Mouse (Mus musculus) liver, embryonic 15.5 days (tissue): ENCODE data around the gene 1700016D06Rik. TPM values are rescaled to one million over a fixed set of nuclear protein-coding genes. Genes with fewer than 3 reads are reported as not detected.

Experiments
- ATAC-seq: fragments of 200-750 bp; cut with Nextera tagmentation; 2 replicates; pipeline ENCODE4 v1.8.0; 2017; ENCODE audit warnings: moderate number of reproducible peaks, mild to moderate bottlenecking, moderate library complexity; ENCODE audit not compliant: insufficient read depth
- H3K27ac ChIP-seq: fragments of 300-500 bp; sonication (generic); replicated peaks from 2 replicates; pipeline ENCODE4 v1.5.1; 2015; ENCODE audit warnings: mild to moderate bottlenecking, inconsistent platforms
- H3K27me3 ChIP-seq: fragments of 300-500 bp; sonication (generic); 2 replicates; pipeline ENCODE4 v1.6.1; 2015; ENCODE audit warnings: mild to moderate bottlenecking, inconsistent platforms
- H3K36me3 ChIP-seq: fragments of 300-500 bp; sonication (generic); replicated peaks from 2 replicates; pipeline ENCODE4 v1.6.1; 2015; ENCODE audit warnings: moderate library complexity, mild to moderate bottlenecking, inconsistent platforms
- H3K4me1 ChIP-seq: fragments of 300-500 bp; sonication (generic); replicated peaks from 2 replicates; pipeline ENCODE4 v1.6.1; 2015; ENCODE audit warnings: inconsistent platforms
- H3K4me2 ChIP-seq: fragments of 300-500 bp; sonication (generic); 2 replicates; pipeline ENCODE4 v1.6.1; 2015; ENCODE audit warnings: moderate library complexity, mild to moderate bottlenecking, inconsistent platforms
- H3K4me3 ChIP-seq: fragments of 300-500 bp; sonication (generic); replicated peaks from 2 replicates; pipeline ENCODE4 v1.5.1; 2015; ENCODE audit warnings: mild to moderate bottlenecking, inconsistent platforms
- H3K9ac ChIP-seq: fragments of 300-500 bp; sonication (generic); 2 replicates; pipeline ENCODE4 v1.6.1; 2015; ENCODE audit warnings: moderate library complexity, mild to moderate bottlenecking, inconsistent platforms
- H3K9me3 ChIP-seq: fragments of 300-500 bp; sonication (generic); replicated peaks from 2 replicates; pipeline ENCODE4 v1.6.1; 2016; ENCODE audit warnings: inconsistent platforms
- WGBS: fragments of 180-500 bp; shearing (Covaris S2); methylation state at CpG from one replicate; pipeline ENCODE4 v1.1.7; 2015; ENCODE audit warnings: mixed read lengths; ENCODE audit not compliant: insufficient replicate concordance; 5-methylcytosine and 5-hydroxymethylcytosine counted together
- polyA plus RNA-seq: library from polyadenylated mRNA; unstranded; fragments of >200 nt; fragmentation: Nextera tagmentation; extraction: Ambion mirVana; gene quantifications from 2 replicates; pipeline ENCODE4 v1.2.1, GENCODE M21; 2015

Gene 1700016D06Rik
- polyA plus RNA-seq, 1 experiment from 2014 or later, result not detected

DNA sequence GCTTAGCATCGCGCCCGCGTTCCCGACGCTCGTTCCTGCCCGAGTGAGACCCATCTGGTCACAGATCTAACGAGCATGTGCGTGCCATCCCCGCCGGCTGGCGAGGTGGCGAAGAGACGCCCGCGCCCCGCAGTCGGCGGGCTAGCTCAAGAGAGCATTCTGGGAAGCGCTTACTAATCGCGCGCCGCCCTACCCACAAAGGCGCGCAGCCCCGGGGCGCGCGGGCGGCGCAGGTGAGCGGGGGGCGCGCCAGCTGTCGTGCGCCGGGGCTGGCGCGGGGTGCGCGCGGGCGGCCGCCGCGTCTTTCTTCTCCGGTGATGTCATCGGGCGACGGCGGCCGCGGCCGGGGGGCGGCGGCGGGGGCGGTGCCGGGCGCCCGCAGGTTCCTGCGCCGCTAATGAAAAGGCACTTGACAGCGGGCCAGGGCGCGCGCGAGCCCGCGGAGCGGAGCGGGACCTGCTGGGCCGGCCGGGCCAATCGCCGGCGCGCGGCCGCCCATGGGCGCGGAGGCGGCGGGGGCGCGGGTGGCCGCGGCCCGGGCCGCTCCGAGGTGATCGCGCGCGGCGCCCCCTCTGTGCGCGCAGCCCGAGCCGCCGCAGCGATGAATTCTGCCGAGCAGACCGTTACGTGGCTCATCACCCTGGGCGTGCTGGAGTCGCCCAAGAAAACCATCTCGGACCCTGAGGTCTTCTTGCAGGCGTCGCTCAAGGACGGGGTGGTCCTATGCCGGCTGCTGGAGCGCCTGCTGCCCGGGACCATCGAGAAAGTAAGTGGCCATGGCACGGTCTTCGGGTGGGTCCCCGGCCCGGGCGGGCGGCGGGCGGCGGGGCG, 27.0 kb upstream of the 1700016D06Rik start, which contains the start of gene Arhgef7:
TSS of gene Arhgef7 (plus strand) at position 71 of the 831 bp plus-strand sequence.
- Histone ChIP-seq H3K4me3 (peak within 1 kb of the TSS; percentile 50), H3K27ac (peak within 1 kb of the TSS; percentile 61), H3K9me3 (no peaks in the 10 kb centered on the region), H3K4me2 (peak within 1 kb of the TSS; percentile 62), H3K36me3 (no peaks in the 10 kb centered on the region), H3K4me1 (no peaks in the 10 kb centered on the region; the same call in 1 of the 2 replicates), H3K9ac (peak within 1 kb of the TSS; percentile 5; the same call in 1 of the 2 replicates), H3K27me3 (peaks cover 80% of the 10 kb centered on the region)
- WGBS, result 1% methylated on average over 118 of the region's 127 CpGs
- peak; percentile 58 for ATAC-seq

- ATAC-seq, result no peak
- Histone ChIP-seq H3K9ac (no peak overlapping the region), H3K4me3 (peak overlapping the region; percentile 50), H3K4me2 (peak overlapping the region; percentile 62), H3K4me1 (no peaks in the 10 kb centered on the region; the same call in 1 of the 2 replicates), H3K27me3 (peaks cover 85% of the 10 kb centered on the region), H3K9me3 (no peaks in the 10 kb centered on the region), H3K36me3 (no peaks in the 10 kb centered on the region), H3K27ac (no peak overlapping the region)
- 2% methylated on average over 22 of the region's 22 CpGs for WGBS
Observed at GRCm38 (mm10) chr8:11727273-11727650, 26.4 kb upstream of the 1700016D06Rik start.

DNA sequence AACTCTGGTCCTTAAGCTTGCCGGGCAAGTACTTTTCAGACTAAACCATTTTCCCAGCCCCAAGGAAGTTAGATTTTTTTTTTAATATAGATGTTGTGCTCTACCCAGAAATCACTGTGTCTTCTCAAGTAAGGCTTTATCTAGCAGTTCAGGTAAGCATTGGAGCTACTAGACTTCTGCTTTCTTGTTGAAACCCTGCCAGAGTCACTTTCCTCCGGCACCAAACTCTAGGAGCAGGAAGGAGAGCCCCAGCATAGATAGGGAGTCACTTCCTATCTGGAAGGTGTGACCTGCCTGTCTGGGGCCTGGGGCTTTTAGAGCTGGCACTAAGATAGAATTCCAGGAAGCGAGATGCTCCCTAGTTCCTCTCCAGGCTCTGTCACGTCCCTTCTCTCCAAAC, 16.3 kb upstream of the 1700016D06Rik start:
- no peak overlapping the region for H3K4me3 ChIP-seq
- H3K27ac ChIP-seq, result no peak overlapping the region
- 0 out of 2 replicates have a peak, but pooled peaks cover 11% of the 10 kb centered on the region for H3K27me3 ChIP-seq
- H3K9me3 ChIP-seq, result no peaks in the 10 kb centered on the region
- no peaks in the 10 kb centered on the region for H3K36me3 ChIP-seq
- WGBS, result 26% methylated on average over 4 of the region's 4 CpGs
- H3K9ac ChIP-seq, result no peak overlapping the region
- H3K4me2 ChIP-seq, result no peak overlapping the region
- H3K4me1 ChIP-seq, result no peaks in the 10 kb centered on the region
- no peak for ATAC-seq

GRCm38 (mm10) chr8:11712244-11712643, 11.4 kb upstream of the 1700016D06Rik start:
- ATAC-seq, result no peak
- H3K27ac ChIP-seq, result no peak overlapping the region
- no peak overlapping the region for H3K9ac ChIP-seq
- 66% methylated on average over 6 of the region's 6 CpGs for WGBS
- H3K4me3 ChIP-seq, result no peak overlapping the region
- no peak overlapping the region for H3K4me2 ChIP-seq
- peaks cover 11% of the 10 kb centered on the region for H3K4me1 ChIP-seq
- H3K36me3 ChIP-seq, result no peaks in the 10 kb centered on the region
- H3K9me3 ChIP-seq, result no peaks in the 10 kb centered on the region
- H3K27me3 ChIP-seq, result no peaks in the 10 kb centered on the region

GRCm38 (mm10) chr8:11710415-11710814, 9.6 kb upstream of the 1700016D06Rik start:
- WGBS, result 41% methylated on average over 5 of the region's 5 CpGs

GRCm38 (mm10) chr8:11709542-11709941, 8.7 kb upstream of the 1700016D06Rik start:
- Histone ChIP-seq H3K9me3 (no peaks in the 10 kb centered on the region), H3K4me3 (no peak overlapping the region), H3K4me1 (peaks cover 11% of the 10 kb centered on the region), H3K4me2 (no peak overlapping the region), H3K36me3 (no peaks in the 10 kb centered on the region), H3K27me3 (no peaks in the 10 kb centered on the region), H3K9ac (no peak overlapping the region), H3K27ac (peak overlapping the region; percentile 51; the same call in 1 of the 2 replicates)
- 54% methylated on average over 3 of the region's 3 CpGs for WGBS
- no peak for ATAC-seq

More at GRCm38 (mm10) chr8:11710415-11710814, 9.6 kb upstream of the 1700016D06Rik start:
- peak; percentile 71 for ATAC-seq
- Histone ChIP-seq H3K4me3 (no peak overlapping the region), H3K27me3 (no peaks in the 10 kb centered on the region), H3K9me3 (no peaks in the 10 kb centered on the region), H3K36me3 (no peaks in the 10 kb centered on the region), H3K27ac (peak overlapping the region; percentile 51), H3K9ac (no peak overlapping the region), H3K4me2 (peak overlapping the region; percentile 7; the same call in 1 of the 2 replicates), H3K4me1 (peaks cover 11% of the 10 kb centered on the region)

- Histone ChIP-seq H3K4me1 (peaks cover 11% of the 10 kb centered on the region), H3K27ac (no peak overlapping the region), H3K27me3 (no peaks in the 10 kb centered on the region), H3K9me3 (no peaks in the 10 kb centered on the region), H3K9ac (no peak overlapping the region), H3K36me3 (no peaks in the 10 kb centered on the region), H3K4me3 (no peak overlapping the region), H3K4me2 (no peak overlapping the region)
- 49% methylated on average over 2 of the region's 2 CpGs for WGBS
- no peak for ATAC-seq
Observed at GRCm38 (mm10) chr8:11708815-11709214, 8.0 kb upstream of the 1700016D06Rik start.

DNA sequence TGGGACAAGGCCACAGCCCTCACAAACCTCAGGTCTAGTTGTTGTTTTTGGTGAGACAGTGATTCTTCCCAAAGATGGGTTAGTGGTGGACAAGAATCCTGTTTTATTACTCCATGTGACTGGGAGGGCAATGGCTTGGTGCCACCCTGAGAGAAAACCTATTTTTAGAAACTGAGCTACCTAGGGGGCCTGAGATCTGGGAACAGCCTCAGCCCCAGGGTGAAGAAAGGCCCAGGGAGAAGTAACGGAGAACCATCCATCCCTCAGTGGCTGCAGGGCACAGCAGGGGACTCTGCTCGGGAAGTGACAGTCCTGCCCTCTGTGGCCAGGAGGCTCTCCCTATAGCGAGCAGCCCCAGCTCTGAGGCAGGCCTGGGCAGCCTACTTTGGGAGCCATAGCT, 6.8 kb upstream of the 1700016D06Rik start:
- ATAC-seq, result no peak
- 37% methylated on average over 3 of the region's 3 CpGs for WGBS
- peaks cover 11% of the 10 kb centered on the region for H3K4me1 ChIP-seq
- H3K4me3 ChIP-seq, result no peak overlapping the region
- H3K9me3 ChIP-seq, result no peaks in the 10 kb centered on the region
- no peak overlapping the region for H3K27ac ChIP-seq
- no peaks in the 10 kb centered on the region for H3K36me3 ChIP-seq
- no peaks in the 10 kb centered on the region for H3K27me3 ChIP-seq
- no peak overlapping the region for H3K4me2 ChIP-seq
- H3K9ac ChIP-seq, result no peak overlapping the region

- H3K4me2 ChIP-seq, result no peak overlapping the region
- no peak overlapping the region for H3K4me3 ChIP-seq
- no peaks in the 10 kb centered on the region for H3K9me3 ChIP-seq
- no peak overlapping the region for H3K9ac ChIP-seq
- peaks cover 9% of the 10 kb centered on the region for H3K4me1 ChIP-seq
- no peaks in the 10 kb centered on the region for H3K27me3 ChIP-seq
- no peak overlapping the region for H3K27ac ChIP-seq
- ATAC-seq, result no peak
- 76% methylated on average over 12 of the region's 12 CpGs for WGBS
- no peaks in the 10 kb centered on the region for H3K36me3 ChIP-seq
Observed at GRCm38 (mm10) chr8:11705818-11706217, 5.0 kb upstream of the 1700016D06Rik start.

GRCm38 (mm10) chr8:11704716-11705420, 4.0 kb upstream of the 1700016D06Rik start:
- Histone ChIP-seq H3K27me3 (peaks cover 2% of the 10 kb centered on the region; the same call in 1 of the 2 replicates), H3K27ac (no peak overlapping the region), H3K4me3 (no peak overlapping the region), H3K36me3 (no peaks in the 10 kb centered on the region), H3K9ac (no peak overlapping the region), H3K4me2 (no peak overlapping the region), H3K4me1 (peaks cover 7% of the 10 kb centered on the region; the same call in 1 of the 2 replicates), H3K9me3 (no peaks in the 10 kb centered on the region)
- 43% methylated on average over 6 of the region's 6 CpGs for WGBS
- no peak for ATAC-seq

- Histone ChIP-seq H3K9ac (no peak overlapping the region), H3K9me3 (no peaks in the 10 kb centered on the region), H3K27me3 (peaks cover 7% of the 10 kb centered on the region; the same call in 1 of the 2 replicates), H3K36me3 (no peaks in the 10 kb centered on the region), H3K4me3 (no peak overlapping the region), H3K4me2 (no peak overlapping the region), H3K4me1 (peaks cover under 1% of the 10 kb centered on the region; the same call in 1 of the 2 replicates), H3K27ac (no peak overlapping the region)
- WGBS, result 60% methylated on average over 5 of the region's 5 CpGs
- ATAC-seq, result no peak
Observed at GRCm38 (mm10) chr8:11703789-11704188, 2.9 kb upstream of the 1700016D06Rik start.
